Mouse (Mus musculus) CH12.LX (cell line): ENCODE results near the gene 5730522E02Rik. TPM values are rescaled to one million over a fixed set of nuclear protein-coding genes. Genes with fewer than 3 reads are reported as not detected.

Source experiments
- DNase-seq: peaks from one replicate; pipeline ENCODE4 v3.0.0-alpha.2; 2013; ENCODE audit errors: extremely low read depth
- H3K27ac ChIP-seq: 2 replicates; pipeline ENCODE4 v1.5.1; 2012; ENCODE audit warnings: low read depth, mild to moderate bottlenecking, control low read depth, moderate library complexity; ENCODE audit not compliant: insufficient read depth
- H3K27me3 ChIP-seq: replicated peaks from 2 replicates; pipeline ENCODE3; 2012; ENCODE audit warnings: inconsistent platforms
- H3K36me3 ChIP-seq, 2 experiments: replicated peaks in 1 of 2; 2 replicates each; pipeline versions ENCODE3 to v1.6.1; 2012; ENCODE audit warnings: inconsistent platforms in 1 of 2, low read length in 1 of 2, mild to moderate bottlenecking in 1 of 2, mixed read lengths in 1 of 2, moderate library complexity in 1 of 2; ENCODE audit not compliant: control insufficient read depth in 1 of 2, insufficient read depth in 1 of 2
- H3K4me1 ChIP-seq, 2 experiments: 2 replicates each; pipeline ENCODE4 v1.6.1; 2012; ENCODE audit warnings: inconsistent platforms in 1 of 2, moderate library complexity in 1 of 2; ENCODE audit not compliant: insufficient read depth in 2 of 2, control insufficient read depth in 1 of 2
- H3K4me2 ChIP-seq: 2 replicates; pipeline ENCODE4 v1.6.1; 2012; ENCODE audit warnings: low read depth, mild to moderate bottlenecking, control low read depth; ENCODE audit not compliant: poor library complexity, insufficient read depth, severe bottlenecking
- H3K4me3 ChIP-seq, 3 experiments: fragments of 150-350 bp in 1 of 3; sonication (generic) in 1 of 3; replicated peaks in 1 of 3; 2 replicates each; pipeline versions ENCODE3 to v1.5.1; 2011 to 2012; ENCODE audit warnings: low read depth in 2 of 3, low read length in 2 of 3, mild to moderate bottlenecking in 2 of 3, moderate library complexity in 2 of 3, control low read depth in 1 of 3, improper control_type of control experiment in 1 of 3, inconsistent platforms in 1 of 3, mixed read lengths in 1 of 3; ENCODE audit not compliant: poor library complexity in 1 of 3
- H3K79me2 ChIP-seq: replicated peaks from 2 replicates; pipeline ENCODE4 v1.6.1; 2012; ENCODE audit warnings: mild to moderate bottlenecking, moderate library complexity; ENCODE audit not compliant: control insufficient read depth, poor library complexity, insufficient read depth, severe bottlenecking; ENCODE audit errors: extremely low read depth
- H3K9ac ChIP-seq: 2 replicates; pipeline ENCODE4 v1.6.1; 2012; ENCODE audit warnings: low read depth, mild to moderate bottlenecking, control low read depth, moderate library complexity; ENCODE audit not compliant: insufficient read depth
- H3K9me3 ChIP-seq: replicated peaks from 2 replicates; pipeline ENCODE3; 2012; ENCODE audit warnings: low read length, inconsistent platforms, mixed read lengths
- BHLHE40 ChIP-seq: IDR thresholded peaks from 2 replicates; pipeline ENCODE4 v1.6.1; 2011; ENCODE audit warnings: mild to moderate bottlenecking, low read depth, low read length, improper control_type of control experiment
- CHD1 ChIP-seq: IDR thresholded peaks from 2 replicates; pipeline ENCODE4 v1.6.1; 2012; ENCODE audit warnings: low read depth, low read length, improper control_type of control experiment, inconsistent platforms
- CHD2 ChIP-seq: IDR thresholded peaks from 2 replicates; pipeline ENCODE4 v1.6.1; 2011; ENCODE audit warnings: low read length, improper control_type of control experiment
- CTCF ChIP-seq, 2 experiments: IDR thresholded peaks in 1 of 2; conservative IDR thresholded peaks in 1 of 2; 2 replicates each; pipeline ENCODE4 v1.5.1; 2011 to 2012; ENCODE audit warnings: low read depth in 2 of 2, low read length in 2 of 2, improper control_type of control experiment in 1 of 2, inconsistent platforms in 1 of 2, mild to moderate bottlenecking in 1 of 2, moderate library complexity in 1 of 2
- E2F4 ChIP-seq: IDR thresholded peaks from 2 replicates; pipeline ENCODE4 v1.6.1; 2011; ENCODE audit warnings: low read depth, low read length, improper control_type of control experiment; ENCODE audit not compliant: insufficient replicate concordance
- ELF1 ChIP-seq: IDR thresholded peaks from 2 replicates; pipeline ENCODE4 v1.6.1; 2014; ENCODE audit warnings: low read depth, mild to moderate bottlenecking, inconsistent platforms, low read length, improper control_type of control experiment
- ETS1 ChIP-seq: conservative IDR thresholded peaks from 2 replicates; pipeline ENCODE4 v1.6.1; 2012; ENCODE audit warnings: low read depth, mild to moderate bottlenecking, inconsistent platforms, low read length, improper control_type of control experiment, moderate library complexity
- GABPA ChIP-seq: IDR thresholded peaks from 2 replicates; pipeline ENCODE4 v1.6.1; 2012; ENCODE audit warnings: low read depth, low read length, improper control_type of control experiment, inconsistent platforms; ENCODE audit not compliant: insufficient replicate concordance
- HCFC1 ChIP-seq: IDR thresholded peaks from 2 replicates; pipeline ENCODE4 v1.6.1; 2012; ENCODE audit warnings: low read depth, mild to moderate bottlenecking, inconsistent platforms, low read length, improper control_type of control experiment
- IRF4 ChIP-seq: IDR thresholded peaks from 2 replicates; pipeline ENCODE4 v1.6.1; 2014; ENCODE audit warnings: low read depth, mild to moderate bottlenecking, inconsistent platforms, low read length, improper control_type of control experiment
- JUND ChIP-seq: conservative IDR thresholded peaks from 2 replicates; pipeline ENCODE4 v1.6.1; 2011; ENCODE audit warnings: low read depth, low read length, improper control_type of control experiment
- MAX ChIP-seq: IDR thresholded peaks from 2 replicates; pipeline ENCODE4 v1.6.1; 2011; ENCODE audit warnings: low read length, improper control_type of control experiment
- MAZ ChIP-seq: IDR thresholded peaks from 2 replicates; pipeline ENCODE4 v1.6.1; 2012; ENCODE audit warnings: low read depth, mild to moderate bottlenecking, inconsistent platforms, low read length, improper control_type of control experiment, moderate library complexity
- MEF2A ChIP-seq: IDR thresholded peaks from 2 replicates; pipeline ENCODE4 v1.6.1; 2014; ENCODE audit warnings: low read depth, mild to moderate bottlenecking, inconsistent platforms, low read length, improper control_type of control experiment, borderline replicate concordance
- MXI1 ChIP-seq: IDR thresholded peaks from 2 replicates; pipeline ENCODE4 v1.6.1; 2011; ENCODE audit warnings: mild to moderate bottlenecking, low read depth, low read length, improper control_type of control experiment
- MYC ChIP-seq: IDR thresholded peaks from 2 replicates; pipeline ENCODE4 v1.6.1; 2011; ENCODE audit warnings: low read depth, mild to moderate bottlenecking, improper control_type of control experiment, low read length
- NELFE ChIP-seq: IDR thresholded peaks from 2 replicates; pipeline ENCODE4 v1.6.1; 2011; ENCODE audit warnings: low read depth, low read length, improper control_type of control experiment
- POLR2A ChIP-seq: IDR thresholded peaks from 2 replicates; pipeline ENCODE4 v1.6.1; 2011; ENCODE audit warnings: low read depth, mild to moderate bottlenecking, improper control_type of control experiment, low read length
- POLR2AphosphoS2 ChIP-seq: IDR thresholded peaks from 2 replicates; pipeline ENCODE4 v1.6.1; 2011; ENCODE audit warnings: low read depth, low read length, improper control_type of control experiment
- RAD21 ChIP-seq: IDR thresholded peaks from 2 replicates; pipeline ENCODE4 v1.6.1; 2011; ENCODE audit warnings: low read depth, mild to moderate bottlenecking, low read length, improper control_type of control experiment, moderate library complexity
- SIN3A ChIP-seq: IDR thresholded peaks from 2 replicates; pipeline ENCODE4 v1.6.1; 2012; ENCODE audit warnings: low read length, improper control_type of control experiment, inconsistent platforms
- SMC3 ChIP-seq: IDR thresholded peaks from 2 replicates; pipeline ENCODE4 v1.6.1; 2011; ENCODE audit warnings: low read depth, low read length, improper control_type of control experiment
- TCF12 ChIP-seq: IDR thresholded peaks from 2 replicates; pipeline ENCODE4 v1.6.1; 2014; ENCODE audit warnings: low read depth, mild to moderate bottlenecking, inconsistent platforms, low read length, improper control_type of control experiment
- UBTF ChIP-seq: IDR thresholded peaks from 2 replicates; pipeline ENCODE4 v1.6.1; 2012; ENCODE audit warnings: low read depth, mild to moderate bottlenecking, inconsistent platforms, low read length, improper control_type of control experiment, moderate library complexity
- USF1 ChIP-seq: IDR thresholded peaks from 2 replicates; pipeline ENCODE4 v1.6.1; 2014; ENCODE audit warnings: low read depth, mild to moderate bottlenecking, inconsistent platforms, low read length, improper control_type of control experiment
- USF2 ChIP-seq: conservative IDR thresholded peaks from 2 replicates; pipeline ENCODE4 v1.6.1; 2011; ENCODE audit warnings: low read depth, low read length, improper control_type of control experiment
- ZC3H11A ChIP-seq: IDR thresholded peaks from 2 replicates; pipeline ENCODE4 v1.6.1; 2012; ENCODE audit warnings: low read depth, mild to moderate bottlenecking, inconsistent platforms, low read length, improper control_type of control experiment
- ZMIZ1 ChIP-seq: IDR thresholded peaks from 2 replicates; pipeline ENCODE4 v1.6.1; 2012; ENCODE audit warnings: low read depth, mild to moderate bottlenecking, inconsistent platforms, low read length, improper control_type of control experiment
- ZNF384 ChIP-seq: IDR thresholded peaks from 2 replicates; pipeline ENCODE4 v1.6.1; 2012; ENCODE audit warnings: low read depth, low read length, improper control_type of control experiment, inconsistent platforms
- dilution Hi-C: fragments of 300-500 bp; cut with MboI; formaldehyde crosslinking; loops from 2 replicates; pipeline ENCODE4 v1.14.3; 2020; ENCODE audit warnings: low sequenced_read_pairs; ENCODE audit not compliant: extremely low pct_unique_long_range_greater_than_20kb, extremely low pct_ligation_motif_present
- in situ Hi-C: fragments of 300-500 bp; cut with MboI; formaldehyde crosslinking; loops from 3 replicates; pipeline ENCODE4 v1.14.3; 2019; ENCODE audit warnings: low sequenced_read_pairs, low pct_ligation_motif_present, low pct_unique_long_range_greater_than_20kb, mixed read lengths
- polyA plus RNA-seq: library from polyadenylated mRNA; unstranded; fragments of >175 nt; gene quantifications from 2 replicates; pipeline ENCODE4 v1.2.1, GENCODE M21; 2012; ENCODE audit warnings: low read depth; ENCODE audit not compliant: insufficient read length
- total RNA-seq, 2 experiments: library from RNA; depleted of rRNA; stranded (reverse); fragments of 300-350 nt in 1 of 2; fragments of >200 nt in 1 of 2; gene quantifications; 2 replicates each; pipeline ENCODE4 v1.2.3; 2012 to 2014

The 5730522E02Rik gene
- total and polyA plus RNA-seq, 3 experiments = not detected

- Histone ChIP-seq H3K27me3 (no peaks in the 10 kb centered on the region), H3K36me3 (no peaks in the 10 kb centered on the region), H3K9me3 (no peaks in the 10 kb centered on the region), H3K79me2 (no peaks in the 10 kb centered on the region), H3K27ac (no peak overlapping the region), H3K4me1 (peaks cover 0 to 12% of the 10 kb centered on the region in 2 experiments; a peak in 2 of 4 replicates), H3K4me3 (no peak overlapping the region), H3K9ac (no peak overlapping the region), H3K4me2 (no peak overlapping the region)
- dilution Hi-C loops (no loop called here), in situ Hi-C loops (no loop called here)
- no peak for TF ChIP-seq JUND
- no peak for TF ChIP-seq CHD2
- no peak for TF ChIP-seq ELF1
- TF ChIP-seq E2F4 = no peak
- TF ChIP-seq POLR2A = no peak
- TF ChIP-seq MAZ = no peak
- TF ChIP-seq ETS1 = no peak
- TF ChIP-seq HCFC1 = no peak
- no peak for TF ChIP-seq ZNF384
- TF ChIP-seq BHLHE40 = no peak
- TF ChIP-seq ZC3H11A = no peak
- TF ChIP-seq TCF12 = no peak
- TF ChIP-seq UBTF = no peak
- TF ChIP-seq SIN3A = no peak
- TF ChIP-seq RAD21 = no peak
- no peak for TF ChIP-seq USF2
- no peak for TF ChIP-seq USF1
- TF ChIP-seq IRF4 = no peak
- no peak for TF ChIP-seq SMC3
- TF ChIP-seq GABPA = no peak
- no peak for DNase-seq
Measured at GRCm38 (mm10) chr11:26167609-26167971, 43.0 kb downstream of the 5730522E02Rik start.

GRCm38 (mm10) chr11:26166966-26167608 is 43.5 kb downstream of the 5730522E02Rik start:
- H3K4me1 ChIP-seq = peaks cover 0 to 13% of the 10 kb centered on the region in 2 experiments; a peak in 2 of 4 replicates
- H3K27ac ChIP-seq = no peak overlapping the region
- no peak for DNase-seq
- TF ChIP-seq ELF1 (no peak), MXI1 (no peak), MAZ (no peak), MEF2A (no peak), MAX (no peak), POLR2A (no peak), POLR2AphosphoS2 (no peak), ZMIZ1 (no peak), USF1 (no peak), SMC3 (no peak), JUND (no peak), TCF12 (no peak), CHD1 (no peak), MYC (no peak), CTCF (conservative IDR thresholded peaks at IDR 0.05 in 1 of 2, IDR thresholded peaks at IDR 0.05 in 1 of 2; ENCODE audit: low read depth in 2 of 2, low read length in 2 of 2) (no peak), ZNF384 (no peak), NELFE (no peak), E2F4 (no peak)
- dilution Hi-C loops (no loop called here), in situ Hi-C loops (no loop called here)
- no peak overlapping the region for H3K4me3 ChIP-seq
- no peaks in the 10 kb centered on the region for H3K36me3 ChIP-seq
- no peaks in the 10 kb centered on the region for H3K27me3 ChIP-seq
- no peaks in the 10 kb centered on the region for H3K9me3 ChIP-seq
- H3K79me2 ChIP-seq = no peaks in the 10 kb centered on the region
- no peak overlapping the region for H3K9ac ChIP-seq
- H3K4me2 ChIP-seq = no peak overlapping the region
